Mouse (Mus musculus): ENCODE results near the gene Syne1.

DNA sequence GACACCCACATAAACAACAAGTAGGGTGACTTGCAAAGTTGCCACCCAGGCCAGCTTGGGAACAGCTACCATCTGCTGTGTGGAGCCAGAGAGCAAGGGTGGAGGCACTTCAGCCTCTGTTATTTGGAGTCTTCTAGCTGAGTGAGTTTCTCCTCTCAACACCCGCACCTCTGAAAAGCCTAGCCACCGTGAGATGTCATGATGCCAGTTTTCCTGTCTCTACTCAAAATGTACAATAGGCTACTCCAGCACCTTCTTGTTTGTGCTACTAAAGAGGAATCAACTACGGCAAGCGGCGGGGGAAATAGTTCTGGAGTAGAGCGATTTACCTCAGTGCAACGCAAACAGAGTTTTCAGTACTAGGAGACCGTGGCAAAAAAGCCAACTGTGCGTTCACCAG is 3.5 kb downstream of the Syne1 start:
- no peak for TF ChIP-seq CTCF (IDR thresholded peaks at IDR 0.05; ENCODE audit: low read depth)
- no peak for TF ChIP-seq EP300 (IDR thresholded peaks at IDR 0.05; ENCODE audit: low read depth)

Measured in liver, postnatal 0 days (tissue).